Mouse (Mus musculus) forebrain, embryonic 10.5 days (tissue): ENCODE measurements at regions not wholly inside any gene's neighbourhood (a gene's known extent, or its start where the extent isn't known, plus 50 kb on each side); places are given as distances from the start of the nearest gene placed in this dataset.

Source experiments
- DNase-seq: peaks from one replicate; pipeline ENCODE4 v3.0.0-alpha.2; 2017; ENCODE audit warnings: low spot score; ENCODE audit errors: extremely low spot score
- H3K27ac ChIP-seq: fragments of 300-500 bp; sonication (generic); 2 replicates; pipeline ENCODE4 v1.5.1; 2016; ENCODE audit warnings: mild to moderate bottlenecking
- H3K27me3 ChIP-seq: fragments of 300-500 bp; sonication (generic); 2 replicates; pipeline ENCODE4 v1.6.1; 2016; ENCODE audit warnings: mild to moderate bottlenecking; ENCODE audit not compliant: poor library complexity, severe bottlenecking
- H3K36me3 ChIP-seq: fragments of 300-500 bp; sonication (generic); replicated peaks from 2 replicates; pipeline ENCODE4 v1.6.1; 2016; ENCODE audit warnings: mild to moderate bottlenecking, moderate library complexity
- H3K4me1 ChIP-seq: fragments of 300-500 bp; sonication (generic); 2 replicates; pipeline ENCODE4 v1.6.1; 2016
- H3K4me3 ChIP-seq: fragments of 300-500 bp; sonication (generic); 2 replicates; pipeline ENCODE4 v1.5.1; 2016; ENCODE audit warnings: mild to moderate bottlenecking, moderate library complexity
- H3K9me3 ChIP-seq: fragments of 300-500 bp; sonication (generic); 2 replicates; pipeline ENCODE4 v1.6.1; 2016; ENCODE audit warnings: mild to moderate bottlenecking, moderate library complexity
- WGBS: fragments of 180-500 bp; shearing (Covaris S2); methylation state at CpG from one replicate; pipeline ENCODE4 v1.1.7; 2016; 5-methylcytosine and 5-hydroxymethylcytosine counted together

- no peak for DNase-seq
- Histone ChIP-seq H3K4me3 (no peak overlapping the region), H3K36me3 (no peaks in the 10 kb centered on the region), H3K27ac (no peak overlapping the region), H3K9me3 (no peaks in the 10 kb centered on the region), H3K27me3 (no peaks in the 10 kb centered on the region), H3K4me1 (no peaks in the 10 kb centered on the region)
- WGBS, result 87% methylated on average over 1 of the region's 1 CpGs
These were observed 263.5 kb downstream of the Tecrl start for GRCm38 (mm10) chr5:83091483-83091882.

DNA sequence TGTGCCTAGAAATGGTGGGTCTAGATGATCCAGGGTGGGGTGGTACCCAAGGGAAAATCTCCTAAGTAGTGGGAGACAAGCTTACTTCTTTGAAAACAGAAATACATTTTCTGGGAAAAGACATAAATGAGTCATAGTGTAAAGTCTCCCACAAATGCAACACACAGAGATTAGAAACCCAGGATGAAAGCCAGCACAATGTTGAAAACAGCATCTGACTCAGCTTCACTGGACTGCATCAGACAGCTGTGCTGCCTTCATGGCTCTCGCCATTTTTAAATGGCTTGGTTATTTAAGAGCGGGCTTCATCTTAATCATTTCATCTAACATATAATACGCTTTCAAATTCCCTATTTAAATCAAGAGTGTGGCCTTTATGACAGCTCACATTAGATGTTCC lies 300.2 kb downstream of the Tecrl start:
- Histone ChIP-seq H3K9me3 (no peaks in the 10 kb centered on the region), H3K27ac (no peak overlapping the region), H3K4me1 (no peaks in the 10 kb centered on the region), H3K4me3 (no peak overlapping the region), H3K36me3 (no peaks in the 10 kb centered on the region), H3K27me3 (no peaks in the 10 kb centered on the region)
- no peak for DNase-seq
- WGBS, result 96% methylated on average over 3 of the region's 3 CpGs

- H3K27me3 ChIP-seq, result no peaks in the 10 kb centered on the region
- WGBS, result 82% methylated on average over 1 of the region's 1 CpGs
- no peaks in the 10 kb centered on the region for H3K9me3 ChIP-seq
- H3K27ac ChIP-seq, result no peak overlapping the region
- no peak overlapping the region for H3K4me3 ChIP-seq
- no peak for DNase-seq
- H3K36me3 ChIP-seq, result no peaks in the 10 kb centered on the region
- no peaks in the 10 kb centered on the region for H3K4me1 ChIP-seq
These were observed 307.8 kb downstream of the Tecrl start for GRCm38 (mm10) chr5:83047214-83047613.

DNA sequence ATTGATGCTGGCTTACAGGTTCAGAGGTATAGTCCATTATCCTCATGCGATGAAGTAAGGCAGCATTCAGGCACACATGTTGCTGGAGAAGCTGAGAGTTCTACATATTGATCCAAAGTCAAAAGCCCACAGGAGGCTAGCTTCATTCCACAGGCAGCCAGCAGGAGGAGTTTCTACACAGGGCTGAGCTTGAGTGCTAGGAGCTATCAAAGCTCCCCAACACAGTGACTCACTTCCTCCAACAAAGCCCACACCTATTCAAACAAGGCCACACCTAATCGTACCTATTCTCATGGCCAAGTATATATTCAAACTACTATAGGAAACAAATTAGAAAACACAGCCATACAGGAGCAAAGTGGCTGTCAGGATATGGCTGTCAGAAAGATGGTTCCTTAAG lies 325.3 kb downstream of the Tecrl start:
- no peak for DNase-seq
- no peaks in the 10 kb centered on the region for H3K36me3 ChIP-seq
- 90% methylated on average over 2 of the region's 2 CpGs for WGBS
- H3K4me3 ChIP-seq, result no peak overlapping the region
- H3K27ac ChIP-seq, result no peak overlapping the region
- H3K9me3 ChIP-seq, result no peaks in the 10 kb centered on the region
- no peaks in the 10 kb centered on the region for H3K27me3 ChIP-seq
- H3K4me1 ChIP-seq, result no peaks in the 10 kb centered on the region

DNA sequence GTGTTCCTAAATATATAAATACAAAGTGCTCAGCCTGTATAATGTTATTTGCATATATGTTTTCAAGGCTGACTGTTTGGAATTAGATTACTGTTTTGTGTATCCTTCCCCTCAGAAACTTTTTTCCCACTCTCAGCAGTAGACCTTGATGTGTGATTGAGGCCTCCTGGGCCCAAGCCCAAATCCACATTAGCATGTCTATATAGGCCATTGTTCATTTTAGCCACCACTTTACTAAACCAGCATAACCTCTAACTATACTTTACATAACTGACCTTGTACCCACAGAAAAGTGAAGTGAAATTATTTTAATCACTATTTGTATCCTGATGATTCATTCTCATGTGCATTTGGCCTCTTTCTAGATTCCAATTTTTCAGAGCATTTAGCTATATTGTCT lies 349.0 kb downstream of the Tecrl start:
- Histone ChIP-seq H3K36me3 (no peaks in the 10 kb centered on the region), H3K27ac (no peak overlapping the region), H3K4me3 (no peak overlapping the region), H3K9me3 (no peaks in the 10 kb centered on the region), H3K4me1 (no peaks in the 10 kb centered on the region), H3K27me3 (no peaks in the 10 kb centered on the region)
- DNase-seq, result no peak

GRCm38 (mm10) chr5:82989056-82989455 lies 365.9 kb downstream of the Tecrl start:
- DNase-seq, result no peak
- no peaks in the 10 kb centered on the region for H3K36me3 ChIP-seq
- WGBS, result 96% methylated on average over 5 of the region's 5 CpGs
- H3K4me1 ChIP-seq, result no peaks in the 10 kb centered on the region
- H3K9me3 ChIP-seq, result no peaks in the 10 kb centered on the region
- no peaks in the 10 kb centered on the region for H3K27me3 ChIP-seq
- H3K27ac ChIP-seq, result no peak overlapping the region
- H3K4me3 ChIP-seq, result no peak overlapping the region

DNA sequence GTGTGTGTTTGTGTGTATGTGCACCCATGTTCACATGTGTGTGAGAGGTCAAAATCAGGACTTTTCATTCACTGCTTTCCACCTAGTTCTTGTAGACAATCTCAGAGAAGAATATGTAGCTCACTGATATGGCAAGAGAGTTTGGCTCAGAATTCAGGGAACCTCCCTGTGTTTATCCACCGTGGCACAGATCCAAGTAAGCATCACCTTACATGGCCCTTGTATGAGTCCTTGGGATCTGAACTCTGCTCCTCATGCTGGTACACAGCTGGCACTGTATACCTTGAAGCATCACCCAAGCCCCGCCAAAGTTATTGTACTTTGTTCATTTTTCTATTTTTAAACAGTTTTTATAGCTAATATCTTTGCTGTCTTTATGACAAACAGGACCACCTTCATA lies 385.7 kb downstream of the Tecrl start:
- no peak for DNase-seq
- Histone ChIP-seq H3K9me3 (no peaks in the 10 kb centered on the region), H3K4me1 (peaks cover 13% of the 10 kb centered on the region), H3K36me3 (no peaks in the 10 kb centered on the region), H3K27me3 (peaks cover 55% of the 10 kb centered on the region), H3K4me3 (no peak overlapping the region), H3K27ac (no peak overlapping the region)
- 93% methylated on average over 2 of the region's 2 CpGs for WGBS

GRCm38 (mm10) chr5:82966824-82967223 lies 388.2 kb downstream of the Tecrl start:
- H3K9me3 ChIP-seq, result no peaks in the 10 kb centered on the region
- DNase-seq, result no peak
- peaks cover 56% of the 10 kb centered on the region for H3K27me3 ChIP-seq
- 33% methylated on average over 3 of the region's 3 CpGs for WGBS
- H3K36me3 ChIP-seq, result no peaks in the 10 kb centered on the region
- no peak overlapping the region for H3K4me3 ChIP-seq
- no peak overlapping the region for H3K27ac ChIP-seq
- H3K4me1 ChIP-seq, result peaks cover 21% of the 10 kb centered on the region

GRCm38 (mm10) chr5:82966180-82966579 lies 388.8 kb downstream of the Tecrl start:
- Histone ChIP-seq H3K27ac (no peak overlapping the region), H3K4me3 (no peak overlapping the region), H3K4me1 (peaks cover 22% of the 10 kb centered on the region), H3K27me3 (peaks cover 56% of the 10 kb centered on the region), H3K36me3 (no peaks in the 10 kb centered on the region), H3K9me3 (no peaks in the 10 kb centered on the region)
- no peak for DNase-seq
- 51% methylated on average over 5 of the region's 5 CpGs for WGBS

GRCm38 (mm10) chr5:82964513-82964912 lies 390.5 kb downstream of the Tecrl start:
- DNase-seq, result no peak
- 82% methylated on average over 3 of the region's 3 CpGs for WGBS
- H3K36me3 ChIP-seq, result no peaks in the 10 kb centered on the region
- no peak overlapping the region for H3K4me3 ChIP-seq
- H3K9me3 ChIP-seq, result no peaks in the 10 kb centered on the region
- H3K27me3 ChIP-seq, result peaks cover 42% of the 10 kb centered on the region
- no peak overlapping the region for H3K27ac ChIP-seq
- H3K4me1 ChIP-seq, result peaks cover 22% of the 10 kb centered on the region

DNA sequence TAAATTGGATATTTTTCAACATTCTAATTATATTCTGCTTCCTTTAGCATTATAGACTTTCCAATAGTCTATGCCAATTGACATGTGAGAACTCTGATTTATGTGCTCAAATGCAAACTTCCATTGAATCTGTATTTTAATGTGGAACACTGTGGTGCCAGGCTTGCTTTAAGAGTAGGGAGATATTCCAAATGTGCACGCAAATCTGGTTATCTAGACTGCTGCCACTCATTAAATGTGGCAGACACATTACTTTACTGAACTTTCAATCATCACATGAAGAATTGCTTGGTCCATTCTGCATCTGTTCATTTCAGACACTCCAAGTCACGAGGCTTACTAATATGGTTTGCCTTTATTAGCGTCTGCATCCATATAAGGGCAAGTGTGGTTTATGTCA lies 399.0 kb downstream of the Tecrl start:
- H3K9me3 ChIP-seq, result no peaks in the 10 kb centered on the region
- H3K36me3 ChIP-seq, result no peaks in the 10 kb centered on the region
- H3K4me3 ChIP-seq, result no peak overlapping the region
- H3K4me1 ChIP-seq, result no peaks in the 10 kb centered on the region
- H3K27me3 ChIP-seq, result no peaks in the 10 kb centered on the region
- H3K27ac ChIP-seq, result no peak overlapping the region
- 83% methylated on average over 3 of the region's 3 CpGs for WGBS
- DNase-seq, result no peak

- DNase-seq, result no peak
- no peak overlapping the region for H3K27ac ChIP-seq
- 92% methylated on average over 1 of the region's 1 CpGs for WGBS
- H3K36me3 ChIP-seq, result no peaks in the 10 kb centered on the region
- H3K9me3 ChIP-seq, result no peaks in the 10 kb centered on the region
- H3K27me3 ChIP-seq, result no peaks in the 10 kb centered on the region
- H3K4me1 ChIP-seq, result no peaks in the 10 kb centered on the region; the same call in 1 of the 2 replicates
- no peak overlapping the region for H3K4me3 ChIP-seq
These were observed 407.9 kb downstream of the Tecrl start for GRCm38 (mm10) chr5:82947060-82947459.

DNA sequence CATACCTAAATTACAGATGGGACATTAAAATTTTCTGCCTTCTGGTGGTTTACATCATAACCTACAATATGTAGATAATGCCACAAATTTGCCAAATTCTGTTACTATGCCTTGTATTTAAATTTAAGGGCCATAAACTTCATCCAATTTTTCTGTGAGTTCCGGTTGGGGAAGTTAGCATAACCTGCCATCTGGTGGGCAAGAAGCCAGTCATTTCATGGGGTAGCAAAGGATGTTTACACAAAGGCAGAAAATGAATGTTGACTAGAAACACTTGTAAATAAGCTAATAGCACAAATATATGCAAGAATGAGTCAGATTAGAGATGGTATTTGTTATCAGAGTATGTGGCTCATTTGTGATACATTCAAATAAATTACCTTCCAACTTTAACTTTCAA lies 415.2 kb downstream of the Tecrl start:
- no peaks in the 10 kb centered on the region; the same call in 1 of the 2 replicates for H3K4me1 ChIP-seq
- H3K9me3 ChIP-seq, result no peaks in the 10 kb centered on the region
- no peak overlapping the region for H3K4me3 ChIP-seq
- DNase-seq, result no peak
- no peaks in the 10 kb centered on the region for H3K27me3 ChIP-seq
- no peak overlapping the region for H3K27ac ChIP-seq
- no peaks in the 10 kb centered on the region for H3K36me3 ChIP-seq
- 86% methylated on average over 1 of the region's 1 CpGs for WGBS

GRCm38 (mm10) chr5:82899347-82899746 lies 455.6 kb downstream of the Tecrl start:
- WGBS, result 83% methylated on average over 3 of the region's 3 CpGs
- no peak for DNase-seq

More at GRCm38 (mm10) chr5:82899347-82899746, 455.6 kb downstream of the Tecrl start:
- H3K27ac ChIP-seq, result no peak overlapping the region
- H3K4me1 ChIP-seq, result no peaks in the 10 kb centered on the region
- no peaks in the 10 kb centered on the region for H3K9me3 ChIP-seq
- H3K36me3 ChIP-seq, result no peaks in the 10 kb centered on the region
- no peaks in the 10 kb centered on the region for H3K27me3 ChIP-seq
- no peak overlapping the region for H3K4me3 ChIP-seq
